Mouse (Mus musculus) B cell, adult 2 months (primary cell): Measurements from ENCODE around the gene Zfyve28.

Source experiments
- DNase-seq, 2 experiments: peaks; one replicate each; pipeline ENCODE4 v3.0.0; 2022

Gene Zfyve28

GRCm38 (mm10) chr5:34285285-34285684 is 3.0 kb downstream of the Zfyve28 start:
- no peak for DNase-seq

- no peak for DNase-seq
These were observed 4.0 kb downstream of the Zfyve28 start for GRCm38 (mm10) chr5:34284156-34284750.

DNA sequence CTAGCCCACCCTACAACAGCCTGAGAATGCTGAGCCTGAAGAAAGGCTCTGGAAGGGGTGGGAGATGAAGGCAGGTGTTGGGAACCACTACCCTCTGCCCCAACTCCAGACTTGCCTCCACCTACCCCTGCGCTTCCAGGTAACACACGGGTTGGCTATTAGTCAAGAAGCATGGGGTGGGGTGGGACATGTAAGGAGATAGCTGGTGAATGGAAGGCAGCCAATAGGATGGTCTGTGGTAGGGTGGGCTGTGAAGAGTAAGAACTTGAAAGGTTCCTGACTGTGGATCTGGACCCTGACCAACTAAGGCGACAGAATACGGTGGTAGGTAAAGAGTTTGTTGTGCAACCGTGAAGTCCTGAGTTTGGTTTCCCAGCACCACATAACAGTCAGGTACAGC is 4.9 kb downstream of the Zfyve28 start:
- no peak for DNase-seq

DNA sequence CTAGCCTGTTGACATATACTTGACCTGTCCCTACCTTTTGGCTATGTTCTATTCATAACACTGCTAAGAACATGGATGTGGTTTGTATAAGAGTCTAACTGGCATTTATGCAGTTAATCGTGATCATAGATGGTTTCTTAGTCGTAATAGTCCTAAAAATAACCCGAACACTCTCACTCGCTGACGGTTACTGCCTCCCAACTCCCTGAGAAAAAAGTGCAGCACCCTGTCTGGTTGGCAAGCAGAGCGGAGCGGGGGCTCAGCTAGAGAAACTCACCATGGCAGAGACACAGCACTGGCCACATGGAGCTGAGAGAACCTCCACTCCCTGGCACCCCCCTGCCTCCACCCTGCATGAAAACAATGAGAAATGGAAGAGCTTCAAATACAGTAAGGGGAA is 7.3 kb downstream of the Zfyve28 start:
- DNase-seq: no peak

DNA sequence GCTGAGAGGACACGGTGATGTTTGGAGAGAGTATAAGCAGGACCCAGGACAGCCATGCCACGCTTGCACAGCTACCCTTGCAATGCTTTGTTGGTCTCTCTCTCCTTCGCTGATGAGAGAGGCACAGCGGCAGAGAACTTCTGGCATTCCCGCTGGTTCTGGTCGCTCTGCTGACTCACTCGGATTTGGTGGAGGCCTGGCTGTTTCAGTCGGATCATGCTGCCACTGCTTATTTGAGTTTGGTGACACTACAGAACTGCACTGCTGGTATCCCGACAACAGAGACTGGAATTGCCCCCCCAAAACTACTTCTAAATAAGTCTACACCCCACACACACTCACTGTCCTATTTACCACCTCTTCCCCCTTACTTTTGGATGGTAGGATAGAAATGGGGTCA is 9.0 kb downstream of the Zfyve28 start:
- no peak for DNase-seq

- DNase-seq: no peak
These were observed 10.2 kb downstream of the Zfyve28 start for GRCm38 (mm10) chr5:34278058-34278457.

- DNase-seq: no peak
These were observed 11.5 kb downstream of the Zfyve28 start for GRCm38 (mm10) chr5:34276746-34277145.

GRCm38 (mm10) chr5:34276191-34276590 is 12.1 kb downstream of the Zfyve28 start:
- no peak for DNase-seq

DNA sequence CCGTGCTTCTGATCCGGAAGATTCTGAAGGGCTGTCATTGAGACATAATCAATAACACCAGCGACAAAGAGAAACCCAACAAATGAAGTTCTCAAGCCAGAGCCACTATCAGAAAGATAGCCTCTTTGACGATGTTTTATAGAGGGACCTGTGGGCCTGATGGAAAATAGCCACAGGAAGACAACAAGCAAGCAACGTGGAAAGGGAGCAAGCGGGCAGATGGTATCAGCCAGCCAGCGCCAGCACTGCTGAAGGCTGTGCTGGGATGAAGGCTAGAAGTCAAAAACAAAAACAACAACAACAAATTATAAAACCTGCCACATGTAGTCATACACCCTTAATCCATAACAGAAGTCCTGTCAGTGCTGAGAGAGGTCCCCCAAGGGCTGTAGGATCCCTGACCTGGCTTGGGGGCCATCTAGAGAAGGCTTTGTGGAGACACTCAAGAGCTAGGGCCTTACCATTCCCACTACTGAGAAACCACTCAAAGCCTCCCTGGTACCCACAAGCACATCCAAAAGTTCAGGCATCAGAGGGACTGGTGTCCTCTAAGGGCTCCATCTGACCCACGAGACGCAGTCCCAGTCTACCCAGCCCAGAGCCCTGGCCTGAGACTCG is 13.5 kb downstream of the Zfyve28 start:
- DNase-seq: no peak

GRCm38 (mm10) chr5:34274268-34274667 is 14.0 kb downstream of the Zfyve28 start:
- DNase-seq: no peak

GRCm38 (mm10) chr5:34273251-34273681 is 15.0 kb downstream of the Zfyve28 start:
- no peak for DNase-seq

DNA sequence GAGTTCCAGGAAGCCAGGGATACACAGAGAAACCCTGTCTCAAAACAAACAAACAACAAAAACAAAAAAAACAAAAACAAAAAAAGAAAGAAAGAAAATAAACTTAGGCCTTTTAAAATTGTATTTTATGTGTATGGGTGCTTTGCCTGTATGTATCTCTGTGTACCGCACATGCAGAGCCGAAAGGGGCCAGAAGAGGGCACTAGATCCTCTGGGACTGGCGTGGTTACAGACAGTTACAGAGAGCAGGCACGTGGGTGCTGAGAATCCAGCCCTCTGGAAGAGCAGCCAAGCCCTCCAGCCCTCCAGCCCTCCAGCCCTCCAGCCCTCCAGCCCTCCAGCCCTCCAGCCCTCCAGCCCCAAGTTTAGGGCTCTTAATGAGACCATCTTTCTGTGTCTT is 16.5 kb downstream of the Zfyve28 start:
- peak; percentile 61 to 63 for DNase-seq

DNA sequence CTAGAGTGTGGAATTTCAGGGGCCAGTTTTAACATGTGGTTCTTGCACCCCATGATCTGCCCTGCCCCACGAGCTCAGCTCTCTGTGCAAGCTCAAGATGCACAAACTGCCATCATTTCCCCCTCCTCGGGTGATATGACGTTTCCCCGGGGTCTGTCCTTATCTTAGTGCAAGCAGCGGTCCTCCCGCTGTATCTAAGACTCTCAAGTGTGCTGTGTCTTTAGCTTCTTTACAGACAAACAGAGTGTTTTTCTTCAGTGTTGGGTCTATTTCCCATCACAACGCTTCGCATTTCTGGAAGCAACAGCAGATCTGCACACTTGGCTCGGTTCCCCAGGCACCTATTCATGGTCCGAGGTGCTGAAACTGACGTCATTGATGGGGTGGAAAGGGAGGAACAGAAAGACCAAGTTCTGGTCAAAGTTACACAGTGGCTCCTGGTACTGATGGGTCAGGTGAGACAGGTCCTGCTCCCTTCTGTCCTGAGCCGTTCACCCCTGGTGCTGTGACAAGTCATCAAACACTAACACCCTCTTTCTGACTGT is 18.3 kb downstream of the Zfyve28 start:
- DNase-seq: no peak

- no peak for DNase-seq
These were observed 18.9 kb downstream of the Zfyve28 start for GRCm38 (mm10) chr5:34269197-34269920.

GRCm38 (mm10) chr5:34266065-34266464 is 22.2 kb downstream of the Zfyve28 start:
- no peak for DNase-seq

DNA sequence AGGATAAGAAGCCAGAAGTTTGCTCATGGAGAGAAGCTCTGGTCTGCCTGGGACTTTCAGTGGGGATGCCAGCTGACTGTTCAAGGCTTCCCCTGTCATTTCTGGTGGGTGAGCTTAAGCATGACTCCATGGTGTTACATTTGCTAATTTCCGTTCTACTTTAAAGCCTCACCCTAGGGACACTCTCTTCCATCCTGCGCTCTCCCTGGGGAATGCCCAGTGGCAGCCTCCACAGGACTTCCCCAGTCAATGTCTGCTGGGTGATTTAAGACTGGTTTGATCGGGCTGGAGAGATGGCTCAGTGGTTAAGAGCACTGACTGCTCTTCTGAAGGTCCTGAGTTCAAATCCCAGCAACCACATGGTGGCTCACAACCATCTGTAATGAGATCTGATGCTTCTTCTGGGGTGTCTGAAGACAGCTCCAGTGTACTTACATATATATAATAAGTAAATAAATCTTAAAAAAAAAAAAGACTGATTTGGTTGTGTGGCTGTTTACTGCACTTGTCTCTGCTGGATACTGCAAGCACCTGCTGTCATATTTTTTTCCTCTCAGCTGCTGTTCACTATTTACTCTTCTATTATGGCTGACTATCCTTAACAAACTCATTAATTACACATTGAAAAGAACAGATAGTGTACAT is 29.0 kb downstream of the Zfyve28 start:
- peak; percentile 47 to 54 for DNase-seq

DNA sequence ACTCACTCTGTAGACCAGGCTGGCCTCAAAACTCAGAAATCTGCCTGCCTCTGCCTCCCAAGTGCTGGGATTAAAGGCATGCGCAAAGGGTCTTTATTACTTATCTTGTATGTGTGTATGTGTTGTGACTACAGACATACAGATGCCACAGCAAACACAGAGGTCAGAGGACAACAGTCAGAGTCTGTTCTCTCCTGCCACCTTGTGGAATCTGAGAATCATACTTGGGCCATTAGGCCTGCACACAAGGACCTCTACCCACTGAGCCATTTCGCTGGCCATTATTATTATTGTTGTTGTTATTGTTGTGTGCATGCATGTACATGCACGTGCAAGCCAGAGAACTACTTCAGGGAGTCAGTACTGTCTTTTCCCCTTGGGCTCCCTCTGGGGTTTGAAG is 33.1 kb downstream of the Zfyve28 start:
- peak in 1 of 2 experiments; percentile 9 for DNase-seq

GRCm38 (mm10) chr5:34254309-34254708 is 33.9 kb downstream of the Zfyve28 start:
- DNase-seq: no peak

GRCm38 (mm10) chr5:34252967-34253519 is 35.2 kb downstream of the Zfyve28 start:
- DNase-seq: no peak

GRCm38 (mm10) chr5:34252307-34252966 is 35.8 kb downstream of the Zfyve28 start:
- DNase-seq: no peak

DNA sequence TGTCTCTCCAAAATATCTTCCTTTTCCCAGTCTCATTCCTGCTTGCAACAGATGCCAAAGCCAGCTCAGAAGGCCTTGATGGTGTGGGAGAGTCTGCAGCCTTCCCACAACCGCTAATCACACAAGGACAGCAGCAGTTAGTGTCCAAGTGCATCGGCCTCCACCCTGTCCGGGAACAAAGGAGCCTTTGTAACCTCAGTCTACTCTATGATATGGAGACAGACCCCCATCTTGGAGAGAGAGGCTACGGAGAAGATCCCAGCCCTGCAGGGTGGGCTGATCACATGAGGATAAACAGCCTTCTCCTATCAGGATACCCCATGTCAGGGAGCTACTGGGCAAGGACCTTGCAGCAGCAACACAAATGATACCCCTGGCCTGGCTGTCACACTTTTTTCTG is 36.5 kb downstream of the Zfyve28 start:
- no peak for DNase-seq

DNA sequence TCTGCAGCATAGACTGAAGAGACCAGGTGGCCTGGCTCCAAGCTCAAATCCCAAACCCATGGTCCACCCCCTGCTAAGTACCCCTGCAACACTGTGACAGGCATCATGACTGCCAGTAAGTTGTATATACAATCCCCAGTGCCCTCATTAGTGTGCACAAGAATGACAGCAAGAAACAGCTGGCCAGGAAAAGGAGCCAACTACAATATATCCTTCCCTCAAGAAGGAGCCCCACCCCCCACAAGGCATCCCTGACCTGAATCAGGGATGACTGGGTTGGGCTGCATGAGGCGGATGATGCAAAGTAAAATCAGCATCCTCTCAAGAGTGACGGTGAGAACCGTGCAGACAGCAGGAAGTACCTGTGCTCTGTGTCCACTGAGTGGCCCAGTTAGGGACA is 38.2 kb downstream of the Zfyve28 start:
- DNase-seq: no peak

GRCm38 (mm10) chr5:34249132-34249531 is 39.1 kb downstream of the Zfyve28 start:
- no peak for DNase-seq
